Mouse (Mus musculus): Measurements from ENCODE around the gene Hsf2bp.

DNA sequence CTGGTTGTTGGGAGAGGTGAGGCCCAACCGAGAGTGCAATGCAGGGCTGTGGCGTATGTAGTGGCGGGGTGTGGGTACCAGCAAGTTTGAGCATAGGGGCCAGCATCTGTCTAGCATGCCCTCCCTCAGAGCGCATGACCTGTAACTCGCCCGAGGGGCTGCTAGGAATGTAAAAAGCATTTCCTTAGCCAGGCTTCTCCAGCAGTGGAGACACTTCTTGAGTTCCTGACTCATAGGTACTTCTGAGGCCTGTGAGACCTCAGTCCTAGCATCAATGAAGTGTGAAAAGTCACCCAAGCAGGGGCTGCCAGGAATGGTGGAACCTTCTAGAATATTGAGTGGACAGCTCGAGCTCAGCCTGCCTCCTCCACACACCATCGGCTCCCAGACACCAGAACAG, 117.8 kb downstream of the Hsf2bp start:
- TF ChIP-seq CTCF (IDR thresholded peaks at IDR 0.05; ENCODE audit: borderline replicate concordance, insufficient read depth, low read depth, low read length) (no peak), POLR2A (IDR thresholded peaks at IDR 0.05; ENCODE audit: borderline replicate concordance, insufficient read depth, low read length) (no peak)
